Mouse (Mus musculus) ES-Bruce4 (cell line): Measurements from ENCODE around the gene Neb. TPM values are rescaled to one million over a fixed set of nuclear protein-coding genes. Genes with fewer than 3 reads are reported as not detected.

Experiments
- H3K27ac ChIP-seq: 2 replicates; pipeline ENCODE4 v1.5.1; 2012; ENCODE audit warnings: low read length, inconsistent platforms; ENCODE audit not compliant: insufficient read depth
- H3K27me3 ChIP-seq: 2 replicates; pipeline ENCODE4 v1.6.1; 2012; ENCODE audit warnings: mild to moderate bottlenecking, low read length, inconsistent platforms; ENCODE audit not compliant: control insufficient read depth, poor library complexity, insufficient read depth, severe bottlenecking
- H3K36me3 ChIP-seq: 2 replicates; pipeline ENCODE4 v1.6.1; 2012; ENCODE audit warnings: inconsistent platforms, mild to moderate bottlenecking, low read length, moderate library complexity; ENCODE audit not compliant: control insufficient read depth, poor library complexity, insufficient read depth, severe bottlenecking
- H3K4me1 ChIP-seq: one replicate; pipeline ENCODE4 v1.8.1; 2011; ENCODE audit warnings: low read length; ENCODE audit not compliant: control insufficient read depth, insufficient read depth
- H3K4me3 ChIP-seq: 2 replicates; pipeline ENCODE4 v1.5.1; 2011; ENCODE audit warnings: low read depth, mild to moderate bottlenecking, low read length
- H3K9ac ChIP-seq: 2 replicates; pipeline ENCODE4 v1.6.1; 2012; ENCODE audit warnings: low read depth, mild to moderate bottlenecking, inconsistent platforms; ENCODE audit not compliant: poor library complexity, severe bottlenecking
- H3K9me3 ChIP-seq: replicated peaks from 2 replicates; pipeline ENCODE4 v1.6.1; 2012; ENCODE audit warnings: mild to moderate bottlenecking, low read length, inconsistent platforms; ENCODE audit not compliant: control insufficient read depth, poor library complexity, insufficient read depth, severe bottlenecking
- CTCF ChIP-seq: IDR thresholded peaks from one replicate; pipeline ENCODE4 v1.8.1; 2011; ENCODE audit warnings: low read depth, low read length
- EP300 ChIP-seq: IDR thresholded peaks from 2 replicates; pipeline ENCODE4 v1.6.1; 2011; ENCODE audit warnings: low read depth, low read length; ENCODE audit not compliant: insufficient read depth
- POLR2A ChIP-seq: IDR thresholded peaks from one replicate; pipeline ENCODE4 v1.8.1; 2011; ENCODE audit warnings: low read length; ENCODE audit not compliant: insufficient read depth
- polyA plus RNA-seq: library from polyadenylated mRNA; stranded (reverse); fragments of >200 nt; gene quantifications from 2 replicates; pipeline ENCODE4 v1.2.4, GENCODE M21; 2011; ENCODE audit warnings: low read depth; ENCODE audit not compliant: missing spikeins, insufficient read depth, insufficient read length

Neb gene
- polyA plus RNA-seq, 1 experiment, result 1.5 TPM

GRCm38 (mm10) chr2:52369622-52370021 is 8.7 kb downstream of the Neb start:
- Histone ChIP-seq H3K36me3 (no peaks in the 10 kb centered on the region), H3K4me3 (no peak overlapping the region), H3K27ac (no peak overlapping the region), H3K9ac (no peak overlapping the region), H3K9me3 (no peaks in the 10 kb centered on the region), H3K4me1 (no peaks in the 10 kb centered on the region), H3K27me3 (no peaks in the 10 kb centered on the region)
- TF ChIP-seq EP300 (no peak), CTCF (no peak), POLR2A (no peak)

- TF ChIP-seq POLR2A (no peak), EP300 (no peak), CTCF (no peak)
- H3K27me3 ChIP-seq, result no peaks in the 10 kb centered on the region
- H3K36me3 ChIP-seq, result no peaks in the 10 kb centered on the region
- no peak overlapping the region for H3K9ac ChIP-seq
- no peak overlapping the region for H3K27ac ChIP-seq
- no peaks in the 10 kb centered on the region for H3K4me1 ChIP-seq
- no peaks in the 10 kb centered on the region for H3K9me3 ChIP-seq
- no peak overlapping the region for H3K4me3 ChIP-seq
Observed at GRCm38 (mm10) chr2:52367665-52368064, 10.6 kb downstream of the Neb start.

- no peaks in the 10 kb centered on the region for H3K36me3 ChIP-seq
Observed at GRCm38 (mm10) chr2:52367248-52367647, 11.0 kb downstream of the Neb start.

GRCm38 (mm10) chr2:52361086-52361485 is 17.2 kb downstream of the Neb start:
- TF ChIP-seq POLR2A (no peak), CTCF (no peak), EP300 (no peak)
- H3K9ac ChIP-seq, result no peak overlapping the region
- H3K36me3 ChIP-seq, result no peaks in the 10 kb centered on the region
- H3K9me3 ChIP-seq, result no peaks in the 10 kb centered on the region
- no peak overlapping the region for H3K4me3 ChIP-seq
- no peaks in the 10 kb centered on the region for H3K27me3 ChIP-seq
- no peaks in the 10 kb centered on the region for H3K4me1 ChIP-seq
- no peak overlapping the region for H3K27ac ChIP-seq

More at GRCm38 (mm10) chr2:52367248-52367647, 11.0 kb downstream of the Neb start:
- no peak overlapping the region for H3K27ac ChIP-seq
- H3K9ac ChIP-seq, result no peak overlapping the region
- no peaks in the 10 kb centered on the region for H3K9me3 ChIP-seq
- H3K4me1 ChIP-seq, result no peaks in the 10 kb centered on the region
- no peak overlapping the region for H3K4me3 ChIP-seq
- no peaks in the 10 kb centered on the region for H3K27me3 ChIP-seq
- TF ChIP-seq EP300 (no peak), POLR2A (no peak), CTCF (no peak)

- no peaks in the 10 kb centered on the region for H3K9me3 ChIP-seq
- H3K4me1 ChIP-seq, result no peaks in the 10 kb centered on the region
- no peaks in the 10 kb centered on the region for H3K27me3 ChIP-seq
- no peak overlapping the region for H3K27ac ChIP-seq
- TF ChIP-seq POLR2A, result no peak
- TF ChIP-seq CTCF, result no peak
- TF ChIP-seq EP300, result no peak
- H3K36me3 ChIP-seq, result no peaks in the 10 kb centered on the region
- no peak overlapping the region for H3K4me3 ChIP-seq
- no peak overlapping the region for H3K9ac ChIP-seq
Observed at GRCm38 (mm10) chr2:52359722-52360121, 18.6 kb downstream of the Neb start.

GRCm38 (mm10) chr2:52358156-52358555 is 20.1 kb downstream of the Neb start:
- no peak overlapping the region for H3K9ac ChIP-seq
- no peaks in the 10 kb centered on the region for H3K36me3 ChIP-seq
- H3K4me1 ChIP-seq, result no peaks in the 10 kb centered on the region
- H3K4me3 ChIP-seq, result no peak overlapping the region
- TF ChIP-seq EP300, result no peak
- no peak for TF ChIP-seq CTCF
- no peak for TF ChIP-seq POLR2A
- no peaks in the 10 kb centered on the region for H3K27me3 ChIP-seq
- H3K27ac ChIP-seq, result no peak overlapping the region
- no peaks in the 10 kb centered on the region for H3K9me3 ChIP-seq
